Mouse (Mus musculus) heart, postnatal 36 days (tissue): Measurements from ENCODE around the gene Sytl4. TPM values are rescaled to one million over a fixed set of nuclear protein-coding genes. Genes with fewer than 3 reads are reported as not detected.

Source experiments
- DNase-seq, 2 experiments: peaks; one replicate each; pipeline ENCODE4 v3.0.0; 2021 to 2022
- intact Hi-C: fragments of 180-260 bp; cut with DNase I; formaldehyde crosslinking; loops from one replicate; pipeline ENCODE4 v1.15.1; 2025
- total RNA-seq, 2 experiments: library from RNA; stranded (reverse); gene quantifications; 2 replicates each; pipeline ENCODE4 v1.2.3; 2021

The Sytl4 gene
- total RNA-seq, result 1 to 10 TPM; 1.8 to 1.9 TPM

- peak; percentile 13 to 23 for DNase-seq
- intact Hi-C loops, result no loop called here
These were observed at the start of gene Sytl4 for GRCm38 (mm10) chrX:133981231-133982002. TSS of gene Sytl4 (minus strand) at chrX:133981812.

DNA sequence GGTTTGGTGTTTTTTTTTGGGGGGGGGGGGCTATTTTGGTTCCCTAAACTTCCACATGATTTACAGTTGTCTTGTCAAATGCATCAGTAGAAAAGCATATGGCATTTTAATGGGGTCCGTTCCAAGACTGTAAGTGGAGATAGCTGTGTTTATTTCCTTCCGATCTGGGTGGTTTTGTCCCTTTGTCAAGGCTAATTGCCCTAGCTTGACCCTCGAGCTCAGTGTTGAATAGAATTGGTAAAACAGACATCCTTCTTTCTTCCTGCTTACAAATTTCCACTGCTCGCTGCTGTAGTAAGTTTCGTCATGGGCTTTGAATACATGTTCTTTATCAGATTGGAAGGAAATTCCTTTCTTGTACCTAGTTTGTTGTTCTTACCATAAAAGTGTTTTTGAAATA lies 39.1 kb upstream of the Sytl4 start:
- intact Hi-C loops, result loop anchor here (5.0 to 10.0 kb wide), 2 partner anchors 37 to 286 kb away; partner anchors contain the start of gene Cstf2
- DNase-seq, result no peak

DNA sequence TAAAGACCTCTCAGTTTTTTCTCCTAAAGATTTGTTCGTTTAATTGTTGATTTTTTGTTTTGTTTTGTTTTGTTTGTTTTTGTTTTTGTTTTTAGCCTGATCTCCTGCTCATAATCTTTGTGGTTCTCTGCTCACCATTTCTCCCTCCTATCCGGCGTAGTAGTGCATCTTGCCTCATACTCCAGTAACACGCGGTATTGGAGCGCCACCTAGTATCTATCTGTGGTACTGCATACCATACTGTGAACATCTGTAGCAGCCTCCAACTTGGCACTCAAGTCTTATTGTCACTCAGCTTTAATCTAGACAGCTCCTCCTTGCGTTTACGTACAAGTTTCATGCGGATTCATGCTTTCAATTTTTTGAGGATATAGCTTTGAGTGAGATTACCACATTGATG lies 37.4 kb upstream of the Sytl4 start:
- intact Hi-C loops, result loop anchor here (1.0 to 2.0 kb wide), 2 partner anchors 72 to 232 kb away; no protein-coding TSS in a partner anchor
- DNase-seq, result peak; percentile 57 to 65

GRCm38 (mm10) chrX:133995866-133996265 lies 14.3 kb upstream of the Sytl4 start:
- intact Hi-C loops, result no loop called here

GRCm38 (mm10) chrX:133964615-133965014 lies 17.0 kb downstream of the Sytl4 start:
- intact Hi-C loops, result no loop called here
- DNase-seq, result no peak

More at GRCm38 (mm10) chrX:133995866-133996265, 14.3 kb upstream of the Sytl4 start:
- no peak for DNase-seq

GRCm38 (mm10) chrX:133960617-133961016 lies 21.0 kb downstream of the Sytl4 start:
- no peak for DNase-seq
- intact Hi-C loops, result no loop called here

- no peak for DNase-seq
- intact Hi-C loops, result no loop called here
These were observed 27.0 kb downstream of the Sytl4 start for GRCm38 (mm10) chrX:133954661-133955060.

DNA sequence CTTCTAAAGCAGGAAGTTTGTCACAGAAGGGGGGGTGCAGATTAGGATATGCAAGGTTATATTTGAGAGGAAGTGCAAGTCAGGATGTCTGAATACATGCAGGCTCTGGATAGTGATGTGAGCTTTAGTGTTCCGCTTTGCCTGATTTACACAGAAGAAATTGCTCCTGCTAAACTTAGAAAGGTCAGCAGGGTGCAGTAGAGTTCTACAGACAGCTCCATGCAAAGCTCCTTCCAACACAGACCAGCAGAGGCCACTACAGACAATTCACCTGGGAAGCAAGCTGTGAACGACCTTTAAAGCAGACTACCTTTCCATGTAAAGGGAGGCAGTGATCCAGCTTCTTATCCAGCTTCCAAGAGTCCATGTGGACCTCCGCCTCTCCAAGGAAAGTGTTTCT lies 34.2 kb downstream of the Sytl4 start:
- intact Hi-C loops, result loop anchor here (1.0 to 10.0 kb wide), 2 partner anchors 72 to 407 kb away; no protein-coding TSS in a partner anchor
- peak; percentile 34 to 41 for DNase-seq

GRCm38 (mm10) chrX:133939561-133939960 lies 42.1 kb downstream of the Sytl4 start:
- DNase-seq, result no peak
- intact Hi-C loops, result no loop called here

DNA sequence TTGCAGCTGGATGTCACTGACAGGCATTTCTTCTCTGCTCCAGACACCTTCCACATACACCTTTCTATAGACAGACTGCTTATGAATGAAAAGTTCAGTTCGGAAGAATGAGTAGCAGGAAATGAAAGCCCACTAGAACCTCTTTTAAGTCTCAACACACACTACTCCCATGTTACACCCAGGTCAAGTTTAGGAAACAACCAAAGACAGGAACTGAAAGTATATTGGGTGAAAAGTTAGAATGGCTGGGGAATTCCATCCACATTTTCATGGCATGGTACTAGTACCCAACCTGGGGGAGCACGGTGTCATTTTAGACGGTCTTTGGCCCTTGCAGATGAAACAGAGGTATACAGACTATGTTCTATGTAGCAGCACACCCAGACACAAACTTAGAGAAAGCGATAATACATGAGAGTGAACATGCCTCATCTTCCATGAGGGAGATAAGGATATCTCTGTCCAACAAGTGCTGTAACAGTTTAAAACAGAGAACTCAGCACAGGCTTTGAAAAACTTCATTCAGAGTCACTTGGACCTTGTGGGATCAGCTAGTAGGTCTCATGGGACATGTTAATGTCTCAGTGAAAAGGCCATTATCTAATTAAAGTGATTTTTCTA lies 44.9 kb downstream of the Sytl4 start:
- intact Hi-C loops, result no loop called here
- DNase-seq, result no peak

GRCm38 (mm10) chrX:133931302-133932013 lies 50.2 kb downstream of the Sytl4 start:
- intact Hi-C loops, result no loop called here
- peak in 1 of 2 experiments; percentile 5 for DNase-seq

DNA sequence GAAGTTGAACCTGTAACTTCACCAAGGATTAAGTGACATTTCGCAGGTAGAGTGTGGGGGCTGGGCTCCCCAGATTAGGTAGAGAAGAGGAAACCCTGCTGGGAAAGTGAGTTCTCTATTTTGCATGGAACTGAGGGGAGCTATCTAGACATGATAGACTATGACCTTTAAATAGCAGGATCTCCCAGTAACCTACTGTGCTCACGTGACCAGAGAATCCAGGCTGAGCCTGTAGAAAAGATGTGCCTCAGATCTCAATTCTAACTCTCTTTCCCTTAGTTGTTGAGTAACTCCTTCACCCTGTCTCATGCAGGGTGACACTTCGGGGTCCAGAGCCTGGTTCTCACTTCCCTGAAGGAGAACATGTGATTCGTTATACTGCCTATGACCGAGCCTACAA lies 54.9 kb downstream of the Sytl4 start:
- intact Hi-C loops, result no loop called here
- no peak for DNase-seq

DNA sequence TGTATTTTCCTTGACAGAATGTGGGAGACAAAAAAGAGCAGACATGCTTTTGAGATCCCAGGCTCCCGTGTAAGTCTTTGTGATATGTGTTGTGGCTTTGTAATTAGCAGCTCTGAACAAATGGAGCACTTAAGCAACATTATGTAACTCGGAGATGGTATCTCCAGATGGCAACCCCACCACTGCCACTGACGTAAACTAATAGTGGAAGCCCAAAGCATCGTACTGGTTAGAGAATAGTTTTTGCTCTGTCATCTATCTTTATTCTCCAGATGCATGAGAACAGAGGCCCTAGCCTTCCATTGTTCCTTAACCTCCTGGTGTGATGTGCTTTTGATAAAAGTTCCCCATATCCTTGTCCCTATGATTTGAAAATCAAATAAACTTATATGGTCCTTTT lies 60.4 kb downstream of the Sytl4 start:
- intact Hi-C loops, result no loop called here
- DNase-seq, result no peak

- intact Hi-C loops, result no loop called here
- peak in 1 of 2 experiments; percentile 6 for DNase-seq
These were observed 67.4 kb downstream of the Sytl4 start for GRCm38 (mm10) chrX:133914219-133914618.

DNA sequence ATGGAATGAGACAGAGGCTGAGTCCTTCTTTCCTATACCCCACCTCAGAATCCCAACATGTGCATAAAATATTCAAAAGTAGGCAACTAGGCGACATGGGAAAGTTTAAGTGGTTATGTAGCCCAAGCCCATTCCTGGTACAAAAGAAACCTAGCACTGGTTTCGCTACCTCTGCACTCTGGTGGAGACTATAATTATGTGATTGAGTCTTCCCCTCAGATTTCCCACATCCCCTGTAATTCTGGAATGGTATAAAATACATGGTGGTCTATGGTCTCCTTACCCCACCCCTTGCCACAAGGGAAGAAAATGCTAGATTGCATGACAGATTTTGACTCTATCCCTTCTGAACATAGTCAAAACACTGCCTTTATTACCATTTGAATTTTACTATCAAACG lies 68.6 kb downstream of the Sytl4 start:
- intact Hi-C loops, result no loop called here
- DNase-seq, result no peak

DNA sequence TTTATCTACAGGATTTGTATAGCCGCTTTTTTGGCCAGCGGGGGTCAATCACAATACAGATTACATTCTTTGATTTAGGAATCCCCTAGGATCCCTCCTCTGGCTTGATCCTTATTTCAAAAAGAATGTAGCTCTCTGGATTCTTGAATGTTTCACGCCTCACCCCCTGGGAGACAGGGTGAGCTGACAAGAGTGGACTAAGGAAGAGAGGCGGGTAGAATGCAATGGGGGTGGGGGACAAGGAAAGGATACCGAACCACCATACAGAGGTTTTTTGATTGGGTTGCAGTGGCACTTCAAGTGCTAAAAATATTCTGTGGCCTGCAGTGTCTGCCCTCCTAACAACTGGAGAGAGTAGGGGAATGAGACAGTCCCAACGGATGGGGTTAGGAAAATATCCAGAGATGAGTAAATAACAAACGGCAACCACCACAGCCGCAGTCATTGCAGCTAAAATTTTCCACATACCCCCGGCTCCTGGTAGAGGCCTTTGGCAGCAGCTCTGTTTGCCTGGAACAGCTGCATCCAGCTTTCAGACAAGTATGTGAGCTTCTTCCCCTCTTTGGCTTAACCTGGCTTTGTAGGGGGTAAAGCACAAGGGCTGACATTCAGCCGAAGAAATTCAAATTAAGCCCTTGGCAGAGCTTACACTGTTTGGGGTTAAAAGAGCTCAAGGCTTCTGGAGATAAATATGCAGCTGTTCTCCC lies 70.1 kb downstream of the Sytl4 start:
- intact Hi-C loops, result no loop called here
- peak; percentile 10 to 23 for DNase-seq

DNA sequence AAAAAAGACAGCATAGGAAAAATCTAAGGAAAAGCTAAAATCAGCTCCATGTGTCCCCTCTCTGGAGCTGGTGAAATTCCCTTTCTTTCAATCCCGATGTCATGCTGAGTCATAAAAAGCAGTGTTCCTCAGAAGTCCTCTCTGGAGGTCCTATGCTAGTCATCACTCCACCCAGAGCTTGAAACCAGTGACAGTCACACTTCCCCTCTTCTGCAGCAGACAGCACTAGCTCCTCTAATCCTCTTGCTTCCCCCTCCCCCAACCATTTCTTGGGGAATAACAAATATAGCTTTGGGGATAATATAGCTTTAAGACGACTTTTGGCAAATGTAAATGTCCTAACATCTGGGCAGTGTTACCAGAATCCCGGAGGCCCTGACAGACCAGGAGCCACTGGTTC lies 73.4 kb downstream of the Sytl4 start, which contains the start of gene Srpx2:
Gene Srpx2 (plus strand): TSS at position 166 of the 400 bp plus-strand sequence.
- intact Hi-C loops, result no loop called here
- no peak for DNase-seq

GRCm38 (mm10) chrX:133898014-133898542 lies 83.5 kb downstream of the Sytl4 start, which contains the start of gene Tspan6:
TSS of gene Tspan6 (minus strand) at chrX:133898429.
- intact Hi-C loops, result loop anchor here (2.0 to 5.0 kb wide), 3 partner anchors 111 to 206 kb away; no protein-coding TSS in a partner anchor
- peak; percentile 75 to 84 for DNase-seq

DNA sequence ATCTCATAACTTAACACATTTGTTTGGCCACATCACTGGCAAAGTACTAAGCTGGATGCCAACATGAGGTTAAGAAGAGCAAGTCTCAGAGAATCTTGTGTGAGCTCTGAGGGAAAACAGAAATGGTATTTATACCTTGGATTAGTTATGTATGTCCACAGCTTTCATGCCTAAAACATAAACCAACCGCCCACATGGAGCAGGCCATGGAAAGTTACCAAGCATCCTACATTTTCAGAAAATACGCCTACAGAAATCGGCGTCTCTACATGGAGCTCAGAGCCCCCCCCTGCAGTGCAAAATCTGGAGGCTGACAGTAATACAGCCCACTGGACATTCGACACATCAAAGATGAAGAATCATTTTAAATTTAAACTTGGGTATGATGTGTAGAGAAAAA lies 93.5 kb downstream of the Sytl4 start:
- DNase-seq, result no peak
- intact Hi-C loops, result no loop called here

- DNase-seq, result no peak
- intact Hi-C loops, result no loop called here
These were observed 94.3 kb downstream of the Sytl4 start for GRCm38 (mm10) chrX:133887308-133887707.
